Mouse (Mus musculus) left cerebral cortex, postnatal 14 days (tissue): ENCODE measurements around the gene Mta3. TPM values are rescaled to one million over a fixed set of nuclear protein-coding genes. Genes with fewer than 3 reads are reported as not detected.

ENCODE experiments used
- DNase-seq, 2 experiments: peaks; one replicate each; pipeline ENCODE4 v3.0.0; 2021 to 2022; ENCODE audit warnings: low spot score in 2 of 2, mixed read lengths in 1 of 2
- intact Hi-C: fragments of 180-260 bp; cut with DNase I; formaldehyde crosslinking; loops from one replicate; pipeline ENCODE4 v1.15.1; 2025
- total RNA-seq, 2 experiments: library from RNA; stranded (reverse); gene quantifications; 2 replicates each; pipeline ENCODE4 v1.2.3; 2021

Gene Mta3
- total RNA-seq, 2 experiments from 2014 or later = 65.9 to 68.5 TPM

DNA sequence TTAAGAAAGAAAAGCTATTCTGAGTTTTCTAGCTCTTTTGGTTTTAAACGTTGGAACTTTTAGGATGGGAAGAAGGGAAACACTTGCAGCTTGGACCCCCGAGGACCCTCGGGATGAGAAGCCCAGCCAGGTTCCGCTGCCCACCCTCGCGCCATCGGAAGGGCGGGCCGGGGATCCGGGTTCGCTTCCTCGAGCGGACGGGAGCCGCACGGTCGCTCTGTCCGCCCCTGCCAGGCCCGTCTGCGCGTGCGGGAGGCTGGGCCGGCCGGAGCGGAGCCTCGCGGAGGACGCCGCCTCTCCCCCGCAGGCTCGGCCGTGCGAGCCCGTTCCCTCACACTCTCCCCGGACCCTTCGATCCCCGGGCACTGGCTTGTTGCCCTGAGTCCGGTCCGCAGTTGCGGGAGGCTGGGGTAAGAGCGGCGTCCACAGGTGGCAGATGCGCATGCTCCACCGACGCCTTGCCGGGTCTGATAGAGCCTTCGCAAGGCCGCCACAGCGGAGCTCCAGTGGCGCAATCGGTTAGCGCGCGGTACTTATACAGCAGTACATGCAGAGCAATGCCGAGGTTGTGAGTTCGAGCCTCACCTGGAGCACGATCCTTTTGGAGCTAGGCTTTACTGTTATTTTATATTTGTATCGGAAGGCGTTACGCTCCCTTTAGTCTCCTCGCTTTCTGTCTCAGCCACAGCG, 155.6 kb downstream of the Mta3 start:
- DNase-seq = peak; percentile 96 to 99
- intact Hi-C loops = no loop called here

DNA sequence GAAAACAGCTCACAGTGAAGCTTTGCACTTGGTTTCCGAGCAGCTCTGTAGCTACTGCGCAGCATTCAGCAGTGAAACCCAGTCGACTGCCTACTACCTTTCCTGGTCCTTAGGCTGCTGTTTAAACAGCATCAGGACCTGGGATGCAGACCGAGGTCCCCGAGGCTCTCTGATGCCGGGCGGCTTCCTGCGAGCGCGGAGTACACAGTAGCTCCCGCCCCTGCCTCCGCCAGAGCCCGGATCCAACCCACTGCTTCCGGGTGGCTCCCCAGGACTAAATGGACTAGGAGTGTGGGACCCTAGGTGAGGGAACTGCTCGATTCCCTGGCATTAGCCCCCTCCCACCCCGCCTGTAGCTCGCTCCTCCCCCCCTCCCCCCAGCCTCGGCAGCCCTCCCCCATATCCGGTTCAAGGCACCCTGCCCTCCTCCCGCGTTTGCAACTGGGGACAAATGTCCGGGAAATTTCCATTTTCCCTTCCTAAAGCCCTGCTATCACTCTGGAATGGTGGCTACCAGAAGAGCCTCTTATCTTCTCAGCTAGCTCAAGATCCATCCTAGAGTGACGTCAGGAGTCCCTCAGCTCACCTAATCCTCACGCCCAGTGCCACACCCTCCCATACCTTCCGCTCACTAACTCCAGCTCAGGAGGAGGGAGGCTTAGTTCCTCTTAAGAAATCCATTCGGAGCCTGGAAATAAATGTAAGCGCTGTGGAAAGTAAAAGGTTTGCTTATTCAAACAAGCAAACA, 156.3 kb downstream of the Mta3 start:
- peak; percentile 26 to 51 for DNase-seq
- intact Hi-C loops = no loop called here

GRCm38 (mm10) chr17:83865366-83865765, 159.4 kb downstream of the Mta3 start:
- intact Hi-C loops = no loop called here
- no peak for DNase-seq

DNA sequence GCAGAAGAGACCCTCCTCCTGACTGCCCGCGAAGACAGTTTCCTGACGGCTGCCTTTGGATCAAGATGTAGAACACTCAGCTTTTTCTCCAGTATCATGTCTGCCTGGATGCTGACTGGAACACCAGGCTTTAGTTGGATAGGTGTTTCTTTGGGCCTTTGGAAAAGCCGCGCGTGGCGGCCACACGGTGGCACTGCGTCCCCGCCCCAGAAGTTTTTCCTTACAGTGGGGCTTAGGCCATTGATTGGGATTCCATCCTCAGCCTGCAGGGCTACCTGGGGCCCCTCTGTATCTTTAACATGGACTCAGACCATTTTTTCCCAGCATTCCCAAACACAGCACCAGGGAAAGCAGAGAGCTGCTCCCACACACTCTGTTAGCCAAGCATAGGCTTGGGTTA, 160.6 kb downstream of the Mta3 start:
- peak in 1 of 2 experiments; percentile 36 for DNase-seq
- intact Hi-C loops = no loop called here

GRCm38 (mm10) chr17:83870385-83870784, 164.4 kb downstream of the Mta3 start:
- DNase-seq = no peak
- intact Hi-C loops = loop anchor here (5.0 kb wide), 1 partner anchor 512 kb away; no protein-coding TSS in a partner anchor

Other genes starting within 250 kb of the Mta3 start
- 100 to 1,000 TPM; 172 to 178 TPM for gene Cox7a2l, start 188.8 kb upstream of the Mta3 start, total RNA-seq
- gene Kcng3, start 74.3 kb upstream of the Mta3 start, total RNA-seq = 1 to 10 TPM; 8.1 to 8.2 TPM
- gene Haao, start 141.8 kb downstream of the Mta3 start, total RNA-seq = under 1 TPM in 1 of 2 experiments, not detected in 1; 0.36 TPM